Mouse (Mus musculus) myocyte (in vitro differentiated cells): ENCODE data around the gene Adap1.

ENCODE experiments used
- CEBPB ChIP-seq: IDR thresholded peaks from 2 replicates; pipeline ENCODE4 v1.6.1; 2011; ENCODE audit warnings: mild to moderate bottlenecking, moderate library complexity; ENCODE audit not compliant: poor library complexity, insufficient read depth, severe bottlenecking
- E2F4 ChIP-seq: IDR thresholded peaks from one replicate; pipeline ENCODE4 v1.6.1; 2011; ENCODE audit warnings: mild to moderate bottlenecking, control low read depth, moderate library complexity; ENCODE audit not compliant: insufficient read depth
- MAX ChIP-seq: IDR thresholded peaks from one replicate; pipeline ENCODE4 v1.6.1; 2011; ENCODE audit warnings: low read depth, mild to moderate bottlenecking, control low read depth
- MYOD1 ChIP-seq, 3 experiments: IDR thresholded peaks; one replicate each; pipeline ENCODE4 v1.6.1; 2011; ENCODE audit warnings: control low read depth in 2 of 3, low read depth in 2 of 3, mild to moderate bottlenecking in 2 of 3, moderate library complexity in 1 of 3; ENCODE audit not compliant: insufficient read length in 2 of 3, control insufficient read depth in 1 of 3
- MYOG ChIP-seq, 3 experiments: IDR thresholded peaks; one replicate each; pipeline ENCODE4 v1.6.1; 2011; ENCODE audit warnings: control low read depth in 2 of 3, low read depth in 2 of 3, mild to moderate bottlenecking in 2 of 3; ENCODE audit not compliant: insufficient read length in 2 of 3, control insufficient read depth in 1 of 3, insufficient read depth in 1 of 3
- POLR2A ChIP-seq: IDR thresholded peaks from one replicate; pipeline ENCODE4 v1.6.1; 2011; ENCODE audit warnings: low read depth, mild to moderate bottlenecking, control low read depth, moderate library complexity; ENCODE audit not compliant: insufficient read length
- POLR2AphosphoS2 ChIP-seq: IDR thresholded peaks from one replicate; pipeline ENCODE4 v1.6.1; 2011; ENCODE audit warnings: low read depth, control low read depth; ENCODE audit not compliant: insufficient read length
- REST ChIP-seq: IDR thresholded peaks from one replicate; pipeline ENCODE4 v1.6.1; 2011; ENCODE audit warnings: mild to moderate bottlenecking, control low read depth, moderate library complexity; ENCODE audit not compliant: insufficient read depth, insufficient read length
- SRF ChIP-seq: IDR thresholded peaks from one replicate; pipeline ENCODE4 v1.6.1; 2011; ENCODE audit warnings: low read depth; ENCODE audit not compliant: control insufficient read depth, insufficient read length
- TCF12 ChIP-seq: IDR thresholded peaks from one replicate; pipeline ENCODE4 v1.6.1; 2011; ENCODE audit warnings: mild to moderate bottlenecking, control low read depth; ENCODE audit not compliant: poor library complexity, insufficient read depth, severe bottlenecking
- TCF3 ChIP-seq: IDR thresholded peaks from one replicate; pipeline ENCODE4 v1.6.1; 2011; ENCODE audit warnings: low read depth, control low read depth; ENCODE audit not compliant: insufficient read length
- USF1 ChIP-seq: IDR thresholded peaks from one replicate; pipeline ENCODE4 v1.6.1; 2011; ENCODE audit warnings: low read depth, mild to moderate bottlenecking, control low read depth, moderate library complexity

DNA sequence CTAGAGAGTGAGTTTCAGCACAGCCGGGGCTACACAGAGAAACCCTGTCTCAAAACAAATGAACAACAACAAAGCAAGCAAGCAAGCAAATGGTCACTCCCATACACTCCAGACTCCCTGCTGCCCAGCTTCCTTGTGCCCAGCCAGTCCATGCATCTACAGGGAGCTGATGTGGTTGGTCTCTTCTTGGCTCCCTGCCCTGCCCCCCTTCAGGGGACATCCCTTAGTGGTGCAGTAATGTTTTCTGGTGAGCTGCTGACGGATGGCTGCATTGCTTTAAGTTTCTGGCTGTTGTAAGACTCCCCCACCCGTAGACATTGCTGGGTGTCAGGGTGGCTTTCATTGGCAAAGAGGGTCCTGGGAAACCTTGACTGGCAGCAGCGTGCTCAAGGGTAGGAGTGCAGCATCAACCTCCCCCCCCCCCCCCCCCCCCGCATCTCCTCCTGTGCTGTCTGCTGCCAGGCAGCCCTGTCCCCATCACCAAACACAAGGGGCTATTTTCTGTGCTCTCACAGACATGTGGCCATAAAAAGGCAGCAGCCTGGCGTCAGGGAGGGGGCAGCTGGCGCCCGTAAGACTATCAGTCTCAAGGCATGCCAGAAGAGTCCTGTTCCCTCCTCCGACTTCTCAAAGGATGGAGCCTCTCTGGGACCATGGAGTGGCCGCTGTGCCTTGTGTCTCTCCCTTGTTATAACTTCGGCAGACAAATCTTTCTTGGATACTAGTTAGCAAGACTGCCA is 43.9 kb downstream of the Adap1 start:
- TF ChIP-seq POLR2AphosphoS2 (no peak), MYOD1 (IDR thresholded peaks at IDR 0.05; ENCODE audit: control insufficient read depth in 1 of 3, insufficient read length in 2 of 3, low read depth in 2 of 3) (no peak), MYOG (IDR thresholded peaks at IDR 0.05; ENCODE audit: control insufficient read depth in 1 of 3, insufficient read depth in 1 of 3, insufficient read length in 2 of 3, low read depth in 2 of 3) (no peak), USF1 (no peak), POLR2A (no peak), CEBPB (no peak), E2F4 (no peak), MAX (no peak), TCF12 (no peak), SRF (no peak), REST (no peak), TCF3 (no peak)
